Mouse (Mus musculus) cortical plate, adult 2 months (tissue): Measurements from ENCODE around the gene Tsc22d4.

Experiments
- CTCF ChIP-seq: fragments of 200-500 bp; IDR thresholded peaks from 2 replicates; pipeline ENCODE4 v1.5.1; 2011; ENCODE audit warnings: mild to moderate bottlenecking, control low read depth, low read length; ENCODE audit not compliant: insufficient read depth; ENCODE audit errors: extremely low read depth
- POLR2A ChIP-seq: fragments of 200-500 bp; IDR thresholded peaks from 2 replicates; pipeline ENCODE4 v1.6.1; 2011; ENCODE audit warnings: mild to moderate bottlenecking, low read length, control low read depth; ENCODE audit not compliant: insufficient read depth; ENCODE audit errors: extremely low read depth

DNA sequence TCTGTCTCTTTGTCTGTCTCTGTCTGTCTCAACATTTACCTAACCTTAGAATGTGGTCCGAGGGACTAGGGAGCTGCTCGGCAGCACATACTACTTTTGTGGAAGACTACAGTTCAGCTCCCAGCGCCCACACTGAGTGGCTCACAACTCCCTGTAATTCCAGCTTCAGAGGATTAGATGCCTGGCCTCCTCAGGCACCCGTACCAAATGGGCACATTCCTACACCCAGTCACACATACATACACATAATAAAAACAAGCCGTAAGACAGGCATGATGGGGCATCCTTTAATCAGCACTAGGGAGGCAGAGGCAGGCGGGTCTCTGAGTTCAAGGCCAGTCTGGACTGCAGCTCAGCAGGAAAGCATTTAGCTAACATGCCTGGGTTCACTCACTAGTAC is 2.7 kb upstream of the Tsc22d4 start:
- TF ChIP-seq POLR2A (no peak), CTCF (no peak)
